Mouse (Mus musculus): Measurements from ENCODE around the gene Abhd5. TPM values are rescaled to one million over a fixed set of nuclear protein-coding genes. Genes with fewer than 3 reads are reported as not detected.
A peak's percentile ranks its signal among the peaks of the same experiment; 100 is the strongest.

Abhd5 gene
- polyA plus RNA-seq, 1 experiment from 2014 or later, result 15.9 TPM

- 77% methylated on average over 7 of the region's 7 CpGs for WGBS
- no peaks in the 10 kb centered on the region for H3K4me1 ChIP-seq
- no peaks in the 10 kb centered on the region for H3K36me3 ChIP-seq (ENCODE audit: poor library complexity, severe bottlenecking)
- ATAC-seq, result no peak
- no peak overlapping the region for H3K27ac ChIP-seq
- H3K9ac ChIP-seq, result peak overlapping the region; percentile 82; the same call in 1 of the 2 replicates
- no peaks in the 10 kb centered on the region for H3K9me3 ChIP-seq (replicated peaks)
- H3K27me3 ChIP-seq, result no peaks in the 10 kb centered on the region
- H3K4me3 ChIP-seq, result peak overlapping the region; percentile 70; the same call in 1 of the 2 replicates
- peak overlapping the region; percentile 69; the same call in 1 of the 2 replicates for H3K4me2 ChIP-seq
These were observed 845 bp upstream of the Abhd5 start for GRCm38 (mm10) chr9:122350396-122351130.

GRCm38 (mm10) chr9:122352025-122352392 lies 601 bp downstream of the Abhd5 start:
- peak; percentile 7; the same call in 1 of the 2 replicates for ATAC-seq
- Histone ChIP-seq H3K4me1 (no peaks in the 10 kb centered on the region), H3K27ac (0 out of 2 replicates have a peak overlapping the region, but pooled peaks have one; percentile 25), H3K4me2 (peak overlapping the region; percentile 69), H3K9me3 (replicated peaks) (no peaks in the 10 kb centered on the region), H3K4me3 (peak overlapping the region; percentile 70), H3K36me3 (ENCODE audit: poor library complexity, severe bottlenecking) (no peaks in the 10 kb centered on the region), H3K9ac (peak overlapping the region; percentile 82), H3K27me3 (no peaks in the 10 kb centered on the region)
- WGBS, result 1% methylated on average over 30 of the region's 30 CpGs

GRCm38 (mm10) chr9:122352911-122353310 lies 1.5 kb downstream of the Abhd5 start:
- Histone ChIP-seq H3K27ac (no peak overlapping the region), H3K9me3 (replicated peaks) (no peaks in the 10 kb centered on the region), H3K4me1 (no peaks in the 10 kb centered on the region), H3K36me3 (ENCODE audit: poor library complexity, severe bottlenecking) (no peaks in the 10 kb centered on the region), H3K4me3 (no peak overlapping the region), H3K4me2 (no peak overlapping the region), H3K27me3 (no peaks in the 10 kb centered on the region), H3K9ac (no peak overlapping the region)
- ATAC-seq, result no peak
- WGBS, result 86% methylated on average over 4 of the region's 4 CpGs

- Histone ChIP-seq H3K4me3 (no peak overlapping the region), H3K9me3 (replicated peaks) (no peaks in the 10 kb centered on the region), H3K36me3 (ENCODE audit: poor library complexity, severe bottlenecking) (no peaks in the 10 kb centered on the region), H3K27ac (no peak overlapping the region), H3K4me1 (no peaks in the 10 kb centered on the region), H3K4me2 (no peak overlapping the region), H3K9ac (no peak overlapping the region), H3K27me3 (no peaks in the 10 kb centered on the region)
- no peak for ATAC-seq
- 86% methylated on average over 3 of the region's 3 CpGs for WGBS
These were observed 2.8 kb downstream of the Abhd5 start for GRCm38 (mm10) chr9:122354240-122354639.

- no peaks in the 10 kb centered on the region for H3K27me3 ChIP-seq
- H3K4me1 ChIP-seq, result no peaks in the 10 kb centered on the region
- no peak for ATAC-seq
- H3K4me2 ChIP-seq, result no peak overlapping the region
- 87% methylated on average over 1 of the region's 1 CpGs for WGBS
- no peaks in the 10 kb centered on the region for H3K9me3 ChIP-seq (replicated peaks)
- no peak overlapping the region for H3K9ac ChIP-seq
- no peak overlapping the region for H3K27ac ChIP-seq
- H3K36me3 ChIP-seq (ENCODE audit: poor library complexity, severe bottlenecking), result no peaks in the 10 kb centered on the region
- no peak overlapping the region for H3K4me3 ChIP-seq
These were observed 5.7 kb downstream of the Abhd5 start for GRCm38 (mm10) chr9:122357073-122357472.

- Histone ChIP-seq H3K4me2 (no peak overlapping the region), H3K9me3 (replicated peaks) (no peaks in the 10 kb centered on the region), H3K27me3 (no peaks in the 10 kb centered on the region), H3K36me3 (ENCODE audit: poor library complexity, severe bottlenecking) (no peaks in the 10 kb centered on the region), H3K4me3 (no peak overlapping the region), H3K4me1 (no peaks in the 10 kb centered on the region), H3K27ac (no peak overlapping the region), H3K9ac (no peak overlapping the region)
- no peak for ATAC-seq
- WGBS, result 87% methylated on average over 1 of the region's 1 CpGs
These were observed 6.2 kb downstream of the Abhd5 start for GRCm38 (mm10) chr9:122357626-122358025.

GRCm38 (mm10) chr9:122364171-122364570 lies 12.8 kb downstream of the Abhd5 start:
- Histone ChIP-seq H3K4me1 (no peaks in the 10 kb centered on the region), H3K4me2 (no peak overlapping the region), H3K9ac (no peak overlapping the region), H3K9me3 (replicated peaks) (no peaks in the 10 kb centered on the region), H3K27me3 (no peaks in the 10 kb centered on the region), H3K4me3 (no peak overlapping the region), H3K36me3 (ENCODE audit: poor library complexity, severe bottlenecking) (0 out of 2 replicates have a peak, but pooled peaks cover 3% of the 10 kb centered on the region), H3K27ac (no peak overlapping the region)
- no peak for ATAC-seq
- 100% methylated on average over 1 of the region's 1 CpGs for WGBS

GRCm38 (mm10) chr9:122370292-122370794 lies 18.9 kb downstream of the Abhd5 start:
- Histone ChIP-seq H3K9me3 (replicated peaks) (no peaks in the 10 kb centered on the region), H3K36me3 (ENCODE audit: poor library complexity, severe bottlenecking) (0 out of 2 replicates have a peak, but pooled peaks cover 3% of the 10 kb centered on the region), H3K4me2 (no peak overlapping the region), H3K4me3 (no peak overlapping the region), H3K9ac (no peak overlapping the region), H3K27ac (no peak overlapping the region), H3K27me3 (no peaks in the 10 kb centered on the region), H3K4me1 (no peaks in the 10 kb centered on the region)
- 89% methylated on average over 6 of the region's 6 CpGs for WGBS
- no peak for ATAC-seq

GRCm38 (mm10) chr9:122372506-122372905 lies 21.1 kb downstream of the Abhd5 start:
- ATAC-seq, result no peak
- Histone ChIP-seq H3K9ac (no peak overlapping the region), H3K36me3 (ENCODE audit: poor library complexity, severe bottlenecking) (0 out of 2 replicates have a peak, but pooled peaks cover 3% of the 10 kb centered on the region), H3K4me3 (no peak overlapping the region), H3K4me2 (no peak overlapping the region), H3K27ac (no peak overlapping the region), H3K4me1 (no peaks in the 10 kb centered on the region), H3K9me3 (replicated peaks) (no peaks in the 10 kb centered on the region), H3K27me3 (no peaks in the 10 kb centered on the region)
- 71% methylated on average over 4 of the region's 4 CpGs for WGBS

GRCm38 (mm10) chr9:122372991-122373390 lies 21.6 kb downstream of the Abhd5 start:
- 92% methylated on average over 1 of the region's 1 CpGs for WGBS
- no peaks in the 10 kb centered on the region for H3K4me1 ChIP-seq
- no peaks in the 10 kb centered on the region for H3K36me3 ChIP-seq (ENCODE audit: poor library complexity, severe bottlenecking)
- H3K9me3 ChIP-seq (replicated peaks), result no peaks in the 10 kb centered on the region
- no peak overlapping the region for H3K27ac ChIP-seq
- H3K4me3 ChIP-seq, result no peak overlapping the region
- no peaks in the 10 kb centered on the region for H3K27me3 ChIP-seq
- H3K4me2 ChIP-seq, result no peak overlapping the region
- H3K9ac ChIP-seq, result no peak overlapping the region
- no peak for ATAC-seq

GRCm38 (mm10) chr9:122378986-122379385 lies 27.6 kb downstream of the Abhd5 start:
- H3K4me1 ChIP-seq, result no peaks in the 10 kb centered on the region
- H3K4me2 ChIP-seq, result no peak overlapping the region
- no peaks in the 10 kb centered on the region for H3K9me3 ChIP-seq (replicated peaks)
- H3K27me3 ChIP-seq, result no peaks in the 10 kb centered on the region
- no peak overlapping the region for H3K4me3 ChIP-seq
- H3K36me3 ChIP-seq (ENCODE audit: poor library complexity, severe bottlenecking), result peaks cover 3% of the 10 kb centered on the region; the same call in 1 of the 2 replicates
- 86% methylated on average over 6 of the region's 6 CpGs for WGBS
- ATAC-seq, result no peak
- H3K27ac ChIP-seq, result no peak overlapping the region
- H3K9ac ChIP-seq, result no peak overlapping the region

GRCm38 (mm10) chr9:122380959-122381358 lies 29.6 kb downstream of the Abhd5 start:
- H3K27ac ChIP-seq, result no peak overlapping the region
- no peaks in the 10 kb centered on the region for H3K4me1 ChIP-seq
- H3K36me3 ChIP-seq (ENCODE audit: poor library complexity, severe bottlenecking), result peaks cover 3% of the 10 kb centered on the region; the same call in 1 of the 2 replicates
- no peak overlapping the region for H3K9ac ChIP-seq
- H3K9me3 ChIP-seq (replicated peaks), result no peaks in the 10 kb centered on the region
- H3K4me2 ChIP-seq, result no peak overlapping the region
- no peak for ATAC-seq
- 49% methylated on average over 6 of the region's 6 CpGs for WGBS
- H3K4me3 ChIP-seq, result no peak overlapping the region
- H3K27me3 ChIP-seq, result no peaks in the 10 kb centered on the region

Data from forebrain, embryonic 13.5 days (tissue).